Mouse (Mus musculus) brain, embryonic 14.5 days (tissue): ENCODE measurements around the gene Srebf1.

Experiments
- CTCF ChIP-seq: fragments of 200-500 bp; IDR thresholded peaks from 2 replicates; pipeline ENCODE4 v1.5.1; 2012; ENCODE audit warnings: inconsistent platforms, mild to moderate bottlenecking, moderate library complexity, borderline replicate concordance; ENCODE audit not compliant: insufficient read depth, insufficient read length; ENCODE audit errors: extremely low read depth
- POLR2A ChIP-seq: fragments of 200-500 bp; IDR thresholded peaks from 2 replicates; pipeline ENCODE4 v1.6.1; 2012; ENCODE audit warnings: mild to moderate bottlenecking, inconsistent platforms, borderline replicate concordance; ENCODE audit not compliant: poor library complexity, insufficient read depth, insufficient read length, severe bottlenecking; ENCODE audit errors: extremely low read depth

DNA sequence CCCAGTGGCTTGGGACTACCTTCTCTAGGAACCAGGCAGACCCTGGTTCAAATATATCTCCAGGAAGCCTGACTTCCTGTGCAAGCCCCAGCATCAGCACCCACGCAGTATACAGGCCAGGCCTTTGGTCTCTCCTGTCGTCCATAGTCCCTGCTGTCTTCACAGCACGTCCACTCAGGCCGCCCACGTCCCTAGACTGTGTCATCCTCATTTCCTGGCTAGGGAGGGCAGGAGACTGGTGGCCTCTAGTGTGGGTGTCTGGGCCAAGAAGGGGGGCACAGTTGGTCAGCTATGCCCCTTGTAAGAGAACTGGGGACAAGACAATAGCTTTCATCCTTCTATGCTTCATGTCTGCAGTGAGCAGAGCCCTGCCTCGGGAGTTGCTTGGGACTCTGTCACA is 29.8 kb downstream of the Srebf1 start:
- TF ChIP-seq CTCF (no peak), POLR2A (no peak)
